Mouse (Mus musculus): ENCODE data around the gene Iqgap3.

DNA sequence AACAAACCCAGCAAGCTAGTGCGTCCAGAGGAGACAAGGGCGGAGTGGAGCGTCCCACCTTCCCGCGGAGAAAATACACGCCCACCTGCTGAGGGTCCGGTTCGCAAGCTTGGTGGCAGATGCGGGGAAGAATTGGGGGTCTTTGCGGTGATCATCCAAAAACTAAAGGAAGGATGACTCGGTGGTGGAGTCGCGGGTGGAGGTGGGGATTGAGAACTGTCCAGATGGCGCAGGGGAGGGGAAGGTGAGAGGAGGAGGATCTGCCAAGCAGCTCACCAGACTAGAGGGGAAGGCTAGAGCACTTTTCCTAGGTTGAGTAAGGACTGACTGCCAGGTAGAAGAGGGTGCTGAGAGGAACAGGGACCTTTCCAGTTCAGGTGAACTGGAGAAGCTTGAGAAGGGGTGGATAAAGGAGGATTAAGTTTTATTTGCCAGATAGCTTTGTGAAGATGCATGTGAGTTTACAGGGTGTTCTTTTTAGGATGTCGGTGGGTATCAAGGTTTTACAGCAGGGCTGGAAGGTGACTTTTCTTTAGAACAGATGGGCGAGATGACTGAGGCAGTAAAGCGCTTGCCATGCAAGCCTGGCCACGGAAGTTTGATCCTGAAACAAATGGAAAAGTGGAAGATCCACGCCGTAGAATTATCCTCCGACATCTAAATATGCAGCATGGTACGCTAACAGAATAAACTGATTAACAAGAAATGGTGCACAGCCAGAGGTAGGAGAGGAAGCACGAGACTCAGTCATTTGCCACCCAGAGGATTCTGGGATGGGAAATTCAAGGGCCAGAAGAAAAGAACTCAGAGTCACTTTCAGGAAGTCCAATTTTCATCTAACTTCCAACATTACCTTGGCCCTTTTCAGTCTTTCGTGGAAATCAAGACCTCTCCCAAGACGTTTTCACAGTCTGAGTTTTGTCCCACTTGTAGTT lies 57.7 kb downstream of the Iqgap3 start:
- no peak for TF ChIP-seq CTCF (IDR thresholded peaks at IDR 0.05; ENCODE audit: low read depth, low read length)
- TF ChIP-seq POLR2A (IDR thresholded peaks at IDR 0.05; ENCODE audit: borderline replicate concordance, low read depth, low read length): no peak

All from bone marrow macrophage, adult 2 months (primary cell).